Mouse (Mus musculus): Measurements from ENCODE around the gene Stra8. TPM values are rescaled to one million over a fixed set of nuclear protein-coding genes. Genes with fewer than 3 reads are reported as not detected.

The Stra8 gene
- total and polyA plus RNA-seq, 2 experiments from 2014 or later, result not detected

GRCm38 (mm10) chr6:34902578-34902977, 17.4 kb upstream of the Stra8 start:
- WGBS, result 92% methylated on average over 7 of the region's 7 CpGs
- no peak overlapping the region for H3K27ac ChIP-seq (ENCODE audit: low read depth, low read length)
- no peak overlapping the region for H3K4me2 ChIP-seq (ENCODE audit: low read depth)
- no peak overlapping the region for H3K9ac ChIP-seq
- no peaks in the 10 kb centered on the region for H3K4me1 ChIP-seq (ENCODE audit: insufficient read depth)
- TF ChIP-seq CTCF (IDR thresholded peaks at IDR 0.05; ENCODE audit: low read depth), result no peak
- no peaks in the 10 kb centered on the region for H3K9me3 ChIP-seq (ENCODE audit: low read length)
- H3K27me3 ChIP-seq (ENCODE audit: insufficient read depth, low read length), result no peaks in the 10 kb centered on the region
- peaks cover 56% of the 10 kb centered on the region for H3K36me3 ChIP-seq (ENCODE audit: insufficient read depth)
- H3K4me3 ChIP-seq (ENCODE audit: low read depth, low read length), result no peak overlapping the region
- DNase-seq, result no peak
- no peak for ATAC-seq

GRCm38 (mm10) chr6:34903441-34903840, 16.5 kb upstream of the Stra8 start:
- Histone ChIP-seq H3K27ac (ENCODE audit: low read depth, low read length) (no peak overlapping the region), H3K27me3 (ENCODE audit: insufficient read depth, low read length) (no peaks in the 10 kb centered on the region), H3K4me2 (ENCODE audit: low read depth) (no peak overlapping the region), H3K4me1 (ENCODE audit: insufficient read depth) (no peaks in the 10 kb centered on the region), H3K4me3 (ENCODE audit: low read depth, low read length) (no peak overlapping the region), H3K9me3 (ENCODE audit: low read length) (no peaks in the 10 kb centered on the region), H3K36me3 (ENCODE audit: insufficient read depth) (peaks cover 52% of the 10 kb centered on the region), H3K9ac (no peak overlapping the region)
- no peak for DNase-seq
- no peak for ATAC-seq
- 89% methylated on average over 5 of the region's 5 CpGs for WGBS
- no peak for TF ChIP-seq CTCF (IDR thresholded peaks at IDR 0.05; ENCODE audit: low read depth)

- H3K27ac ChIP-seq (ENCODE audit: low read depth, low read length), result no peak overlapping the region
- H3K9me3 ChIP-seq (ENCODE audit: low read length), result no peaks in the 10 kb centered on the region
- H3K9ac ChIP-seq, result no peak overlapping the region
- no peak overlapping the region for H3K4me2 ChIP-seq (ENCODE audit: low read depth)
- no peak for ATAC-seq
- no peak for DNase-seq
- 85% methylated on average over 10 of the region's 10 CpGs for WGBS
- H3K27me3 ChIP-seq (ENCODE audit: insufficient read depth, low read length), result no peaks in the 10 kb centered on the region
- no peak for TF ChIP-seq CTCF (IDR thresholded peaks at IDR 0.05; ENCODE audit: low read depth)
- peaks cover under 1% of the 10 kb centered on the region; the same call in 1 of the 2 replicates for H3K4me1 ChIP-seq (ENCODE audit: insufficient read depth)
- peaks cover 52% of the 10 kb centered on the region for H3K36me3 ChIP-seq (ENCODE audit: insufficient read depth)
- H3K4me3 ChIP-seq (ENCODE audit: low read depth, low read length), result no peak overlapping the region
Measured at GRCm38 (mm10) chr6:34903851-34904250, 16.1 kb upstream of the Stra8 start.

- Histone ChIP-seq H3K9ac (no peak overlapping the region), H3K27ac (ENCODE audit: low read depth, low read length) (no peak overlapping the region), H3K4me3 (ENCODE audit: low read depth, low read length) (no peak overlapping the region), H3K9me3 (ENCODE audit: low read length) (no peaks in the 10 kb centered on the region), H3K4me1 (ENCODE audit: insufficient read depth) (peaks cover 6% of the 10 kb centered on the region; the same call in 1 of the 2 replicates), H3K27me3 (ENCODE audit: insufficient read depth, low read length) (no peaks in the 10 kb centered on the region), H3K36me3 (ENCODE audit: insufficient read depth) (peaks cover 52% of the 10 kb centered on the region), H3K4me2 (ENCODE audit: low read depth) (no peak overlapping the region)
- ATAC-seq (no peak), DNase-seq (no peak)
- WGBS, result 93% methylated on average over 6 of the region's 6 CpGs
- TF ChIP-seq CTCF (IDR thresholded peaks at IDR 0.05; ENCODE audit: low read depth), result no peak
Measured at GRCm38 (mm10) chr6:34904361-34904760, 15.6 kb upstream of the Stra8 start.

GRCm38 (mm10) chr6:34906125-34906524, 13.8 kb upstream of the Stra8 start:
- TF ChIP-seq CTCF (IDR thresholded peaks at IDR 0.05; ENCODE audit: low read depth), result no peak
- ATAC-seq, result no peak
- no peak overlapping the region for H3K4me3 ChIP-seq (ENCODE audit: low read depth, low read length)
- H3K27me3 ChIP-seq (ENCODE audit: insufficient read depth, low read length), result no peaks in the 10 kb centered on the region
- no peak overlapping the region for H3K9ac ChIP-seq
- no peak overlapping the region for H3K4me2 ChIP-seq (ENCODE audit: low read depth)
- DNase-seq, result no peak
- H3K4me1 ChIP-seq (ENCODE audit: insufficient read depth), result peaks cover 13% of the 10 kb centered on the region; the same call in 1 of the 2 replicates
- H3K36me3 ChIP-seq (ENCODE audit: insufficient read depth), result peaks cover 43% of the 10 kb centered on the region
- no peak overlapping the region for H3K27ac ChIP-seq (ENCODE audit: low read depth, low read length)
- no peaks in the 10 kb centered on the region for H3K9me3 ChIP-seq (ENCODE audit: low read length)
- WGBS, result 77% methylated on average over 2 of the region's 2 CpGs

- no peak for TF ChIP-seq CTCF (IDR thresholded peaks at IDR 0.05; ENCODE audit: low read depth)
- H3K9me3 ChIP-seq (ENCODE audit: low read length), result no peaks in the 10 kb centered on the region
- H3K36me3 ChIP-seq (ENCODE audit: insufficient read depth), result peaks cover 42% of the 10 kb centered on the region
- peaks cover 13% of the 10 kb centered on the region; the same call in 1 of the 2 replicates for H3K4me1 ChIP-seq (ENCODE audit: insufficient read depth)
- WGBS, result 78% methylated on average over 4 of the region's 4 CpGs
- H3K4me2 ChIP-seq (ENCODE audit: low read depth), result no peak overlapping the region
- no peaks in the 10 kb centered on the region for H3K27me3 ChIP-seq (ENCODE audit: insufficient read depth, low read length)
- no peak overlapping the region for H3K4me3 ChIP-seq (ENCODE audit: low read depth, low read length)
- no peak for DNase-seq
- H3K27ac ChIP-seq (ENCODE audit: low read depth, low read length), result no peak overlapping the region
- no peak overlapping the region for H3K9ac ChIP-seq
- ATAC-seq, result no peak
Measured at GRCm38 (mm10) chr6:34906661-34907060, 13.3 kb upstream of the Stra8 start.

- Histone ChIP-seq H3K4me1 (ENCODE audit: insufficient read depth) (peaks cover 13% of the 10 kb centered on the region; the same call in 1 of the 2 replicates), H3K4me3 (ENCODE audit: low read depth, low read length) (no peak overlapping the region), H3K4me2 (ENCODE audit: low read depth) (no peak overlapping the region), H3K27ac (ENCODE audit: low read depth, low read length) (no peak overlapping the region), H3K9ac (no peak overlapping the region), H3K9me3 (ENCODE audit: low read length) (no peaks in the 10 kb centered on the region), H3K36me3 (ENCODE audit: insufficient read depth) (peaks cover 38% of the 10 kb centered on the region), H3K27me3 (ENCODE audit: insufficient read depth, low read length) (no peaks in the 10 kb centered on the region)
- no peak for TF ChIP-seq CTCF (IDR thresholded peaks at IDR 0.05; ENCODE audit: low read depth)
- ATAC-seq (no peak), DNase-seq (no peak)
- 86% methylated on average over 2 of the region's 2 CpGs for WGBS
Measured at GRCm38 (mm10) chr6:34907121-34907614, 12.8 kb upstream of the Stra8 start.

Data from forebrain, postnatal 0 days (tissue).